Mouse (Mus musculus) E14TG2a.4 (cell line): Measurements from ENCODE around the gene St8sia1.

Experiments used
- CTCF ChIP-seq: conservative IDR thresholded peaks from 2 replicates; pipeline ENCODE4 v1.5.1; 2014; ENCODE audit warnings: low read length
- POU5F1 ChIP-seq: IDR thresholded peaks from 2 replicates; pipeline ENCODE4 v1.6.1; 2014; ENCODE audit warnings: low read length, borderline replicate concordance

DNA sequence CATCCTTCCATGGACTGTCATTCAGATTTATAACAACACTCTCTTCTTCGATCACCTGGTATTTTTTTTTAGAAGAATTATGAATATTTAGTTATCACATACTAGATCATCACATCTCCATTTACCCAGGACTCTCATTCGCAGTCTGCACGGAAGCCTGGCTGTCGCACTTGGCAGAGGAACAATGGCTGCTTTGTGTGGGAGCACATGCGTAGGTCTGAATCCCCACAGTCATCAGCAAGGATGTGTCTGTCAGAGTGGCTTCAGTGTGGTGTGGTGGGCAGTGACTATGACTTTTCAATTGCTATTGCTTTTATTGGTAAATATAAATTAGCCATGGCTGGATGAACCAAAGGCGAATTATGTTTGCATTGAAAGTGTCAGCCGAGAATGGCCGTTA lies 23.2 kb downstream of the St8sia1 start:
- TF ChIP-seq CTCF: no peak
- no peak for TF ChIP-seq POU5F1
